In the genomic region with DNA sequence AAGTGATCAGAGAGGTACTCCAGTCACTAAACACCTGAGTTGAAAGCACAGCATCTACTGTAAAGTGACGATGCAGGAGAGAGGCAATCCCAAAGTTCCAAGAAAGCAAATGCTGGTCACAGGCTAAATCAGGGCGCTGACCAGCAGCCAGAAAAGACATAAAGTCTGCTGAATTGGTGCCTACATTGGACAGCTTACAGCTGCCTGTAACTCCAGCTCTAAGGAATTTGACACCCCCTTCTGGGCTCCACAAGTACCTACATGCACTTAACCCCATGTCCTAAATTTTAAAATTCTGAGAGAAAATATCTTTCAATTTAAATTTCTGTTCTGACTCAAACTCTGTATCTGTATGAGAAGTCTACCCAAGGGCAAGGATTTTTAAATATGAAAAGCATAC, we compare ENCODE assay signal across 8 mouse cellular contexts. TPM values are rescaled to one million over a fixed set of nuclear protein-coding genes. Genes with fewer than 3 reads are reported as not detected.
A peak's percentile ranks its signal among the peaks of the same experiment; 100 is the strongest.
DNase-seq lines count a peak whose midpoint lies in the region; ATAC-seq lines count a peak whose summit lies in the region.

No protein-coding gene starts in this region.

- H3K4me3 ChIP-seq in hindbrain, embryonic 10.5 days: peak overlapping the region; percentile 97
- H3K4me3 ChIP-seq in hindbrain, embryonic 11.5 days (ENCODE audit: low read depth, low read length): no peak overlapping the region
- peak overlapping the region; percentile 98 for H3K4me3 ChIP-seq in hindbrain, embryonic 15.5 days
- no peak overlapping the region for H3K4me3 ChIP-seq in midbrain, embryonic 16.5 days (ENCODE audit: low read depth, low read length)

- 0 out of 2 replicates have a peak, but pooled peaks cover 4% of the 10 kb centered on the region for H3K27me3 ChIP-seq in hindbrain, embryonic 10.5 days (ENCODE audit: insufficient read depth, poor library complexity, severe bottlenecking)
- H3K27me3 ChIP-seq in hindbrain, embryonic 11.5 days (ENCODE audit: control insufficient read depth, insufficient read depth, low read length): no peaks in the 10 kb centered on the region
- no peaks in the 10 kb centered on the region for H3K27me3 ChIP-seq in hindbrain, embryonic 15.5 days
- H3K27me3 ChIP-seq in midbrain, embryonic 16.5 days (ENCODE audit: control insufficient read depth, insufficient read depth, low read depth, low read length): no peaks in the 10 kb centered on the region; the same call in 1 of the 2 replicates

- H3K9me3 ChIP-seq in hindbrain, embryonic 10.5 days: peaks cover 6% of the 10 kb centered on the region; the same call in 1 of the 2 replicates
- H3K9me3 ChIP-seq in hindbrain, embryonic 11.5 days (ENCODE audit: control insufficient read depth, low read length): no peaks in the 10 kb centered on the region
- H3K9me3 ChIP-seq in hindbrain, embryonic 15.5 days: no peaks in the 10 kb centered on the region
- no peaks in the 10 kb centered on the region for H3K9me3 ChIP-seq in midbrain, embryonic 16.5 days (replicated peaks; ENCODE audit: control insufficient read depth, low read length, poor library complexity, severe bottlenecking)

- H3K27ac ChIP-seq in hindbrain, embryonic 10.5 days: no peak overlapping the region
- no peak overlapping the region for H3K27ac ChIP-seq in hindbrain, embryonic 11.5 days (ENCODE audit: low read depth, low read length)
- H3K27ac ChIP-seq in hindbrain, embryonic 15.5 days (replicated peaks): no peak overlapping the region
- H3K27ac ChIP-seq in midbrain, embryonic 16.5 days (ENCODE audit: low read length): no peak overlapping the region

- WGBS in hindbrain, embryonic 10.5 days: 88% methylated on average over 2 of the region's 2 CpGs
- WGBS in hindbrain, embryonic 11.5 days: 97% methylated on average over 2 of the region's 2 CpGs
- 93% methylated on average over 2 of the region's 2 CpGs for WGBS in hindbrain, embryonic 15.5 days
- WGBS in midbrain, embryonic 16.5 days: 88% methylated on average over 2 of the region's 2 CpGs

- no peak for DNase-seq in hindbrain, embryonic 10.5 days (ENCODE audit: low spot score)
- no peak for DNase-seq in hindbrain, embryonic 11.5 days (ENCODE audit: low spot score)
- DNase-seq in adipocyte (ENCODE audit: low spot score): peak; percentile 80
- DNase-seq in cerebellum, postnatal 14 days: no peak
- DNase-seq in yolk sac, embryonic 10.5 days (ENCODE audit: low spot score): no peak

- ATAC-seq in hindbrain, embryonic 11.5 days (ENCODE audit: low FRiP score): no peak
- no peak for ATAC-seq in hindbrain, embryonic 15.5 days (ENCODE audit: low FRiP score, low read depth)
- ATAC-seq in midbrain, embryonic 16.5 days: no peak
- ATAC-seq in cerebellum, adult (ENCODE audit: insufficient number of reproducible peaks, low FRiP score, low TSS enrichment): no peak

- H3K9ac ChIP-seq in hindbrain, embryonic 11.5 days (ENCODE audit: low read depth, low read length): no peak overlapping the region
- H3K9ac ChIP-seq in hindbrain, embryonic 15.5 days: no peak overlapping the region
- no peak overlapping the region for H3K9ac ChIP-seq in midbrain, embryonic 16.5 days (ENCODE audit: low read depth, low read length)

- peaks cover 22% of the 10 kb centered on the region for H3K4me1 ChIP-seq in hindbrain, embryonic 10.5 days (replicated peaks)
- H3K4me1 ChIP-seq in hindbrain, embryonic 11.5 days (replicated peaks; ENCODE audit: control insufficient read depth, insufficient read depth, low read length): no peaks in the 10 kb centered on the region
- H3K4me1 ChIP-seq in hindbrain, embryonic 15.5 days (replicated peaks): peaks cover 23% of the 10 kb centered on the region
- H3K4me1 ChIP-seq in midbrain, embryonic 16.5 days (ENCODE audit: control insufficient read depth, insufficient read depth, low read length): peaks cover 24% of the 10 kb centered on the region

- peaks cover 49% of the 10 kb centered on the region for H3K36me3 ChIP-seq in hindbrain, embryonic 10.5 days
- peaks cover 8% of the 10 kb centered on the region for H3K36me3 ChIP-seq in hindbrain, embryonic 11.5 days (ENCODE audit: control insufficient read depth, insufficient read depth, low read length)
- peaks cover 28% of the 10 kb centered on the region for H3K36me3 ChIP-seq in hindbrain, embryonic 15.5 days
- H3K36me3 ChIP-seq in midbrain, embryonic 16.5 days (ENCODE audit: control insufficient read depth, insufficient read depth, low read length): peaks cover 16% of the 10 kb centered on the region

- H3K4me2 ChIP-seq in hindbrain, embryonic 11.5 days (replicated peaks; ENCODE audit: low read depth, low read length): no peak overlapping the region
- peak overlapping the region; percentile 83 for H3K4me2 ChIP-seq in hindbrain, embryonic 15.5 days
- peak overlapping the region; percentile 97 for H3K4me2 ChIP-seq in midbrain, embryonic 16.5 days (ENCODE audit: low read length)

RNA-seq across cellular contexts. Expression of a gene that starts 2.0 kb away (rescaled TPM):
- polyA plus RNA-seq in hindbrain, embryonic 10.5 days (2016; fragmentation: Nextera tagmentation; extraction: Ambion mirVana): 61.8 and 85.8 TPM in 2 replicates
- 77.5 and 82.4 TPM in 2 replicates for polyA plus RNA-seq in hindbrain, embryonic 11.5 days (2014; fragmentation: Nextera tagmentation; extraction: Ambion mirVana)
- polyA plus RNA-seq in hindbrain, embryonic 15.5 days (2015; fragmentation: Nextera tagmentation; extraction: Ambion mirVana): 61.9 and 62.7 TPM in 2 replicates
- polyA plus RNA-seq in midbrain, embryonic 16.5 days (2015; fragmentation: Nextera tagmentation; extraction: Ambion mirVana): 57.8 and 66.0 TPM in 2 replicates

Comparison
In these comparisons a context has a peak if more than half of its experiments do, and no peak if none do; other contexts are left out.
1. H3K4me3 ChIP-seq: peak in hindbrain, embryonic 10.5 days (single experiment) and hindbrain, embryonic 15.5 days (single experiment); none in hindbrain, embryonic 11.5 days (single experiment) and midbrain, embryonic 16.5 days (single experiment).